Mouse (Mus musculus) forebrain, embryonic 14.5 days (tissue): ENCODE results near the gene Nlk. TPM values are rescaled to one million over a fixed set of nuclear protein-coding genes. Genes with fewer than 3 reads are reported as not detected.
"Not testable (repeated sequence)": the region's sequence is repeated elsewhere in the genome, so short reads cannot be mapped to it uniquely, and the experiment has no call there.

ENCODE experiments used
- ATAC-seq: fragments of 200-750 bp; cut with Nextera tagmentation; 2 replicates; pipeline ENCODE4 v1.8.0; 2017; ENCODE audit warnings: mild to moderate bottlenecking, moderate library complexity
- DNase-seq: peaks from one replicate; pipeline ENCODE4 v3.0.0-alpha.2; 2015; ENCODE audit warnings: low spot score
- H3K27ac ChIP-seq: fragments of 300-500 bp; sonication (generic); 2 replicates; pipeline ENCODE4 v1.5.1; 2014; ENCODE audit warnings: low read depth, mild to moderate bottlenecking, control low read depth, low read length, moderate library complexity
- H3K27me3 ChIP-seq: fragments of 300-500 bp; sonication (generic); replicated peaks from 2 replicates; pipeline ENCODE4 v1.6.1; 2014; ENCODE audit warnings: low read length, control low read depth, mixed read lengths; ENCODE audit not compliant: control insufficient read depth, insufficient read depth
- H3K36me3 ChIP-seq: fragments of 300-500 bp; sonication (generic); 2 replicates; pipeline ENCODE4 v1.6.1; 2014; ENCODE audit warnings: low read length, control low read depth; ENCODE audit not compliant: control insufficient read depth, insufficient read depth
- H3K4me1 ChIP-seq: fragments of 300-500 bp; sonication (generic); 2 replicates; pipeline ENCODE4 v1.6.1; 2014; ENCODE audit warnings: antibody characterized with exemption, low read length, control low read depth; ENCODE audit not compliant: control insufficient read depth, insufficient read depth
- H3K4me2 ChIP-seq: fragments of 300-500 bp; sonication (generic); 2 replicates; pipeline ENCODE4 v1.6.1; 2014; ENCODE audit warnings: mild to moderate bottlenecking, control low read depth, low read length
- H3K4me3 ChIP-seq: fragments of 300-500 bp; sonication (generic); 2 replicates; pipeline ENCODE4 v1.5.1; 2014; ENCODE audit warnings: low read depth, low read length, control low read depth
- H3K9ac ChIP-seq: fragments of 300-500 bp; sonication (generic); 2 replicates; pipeline ENCODE4 v1.6.1; 2014; ENCODE audit warnings: mild to moderate bottlenecking, low read length, control low read depth, moderate library complexity
- H3K9me3 ChIP-seq: fragments of 300-500 bp; sonication (generic); replicated peaks from 2 replicates; pipeline ENCODE4 v1.6.1; 2016; ENCODE audit warnings: low read length, control low read depth, mixed read lengths; ENCODE audit not compliant: control insufficient read depth
- WGBS: fragments of 180-500 bp; shearing (Covaris S2); extraction: QIAGEN DNeasy Blood & Tissue Kit; methylation state at CpG from one replicate; pipeline ENCODE4 v1.1.7; 2014; 5-methylcytosine and 5-hydroxymethylcytosine counted together
- polyA plus RNA-seq: library from polyadenylated mRNA; unstranded; fragments of >200 nt; fragmentation: Nextera tagmentation; extraction: Ambion mirVana; gene quantifications from 2 replicates; pipeline ENCODE4 v1.2.1, GENCODE M21; 2014

Gene Nlk
- polyA plus RNA-seq, 1 experiment from 2014 or later, result 31.6 TPM

DNA sequence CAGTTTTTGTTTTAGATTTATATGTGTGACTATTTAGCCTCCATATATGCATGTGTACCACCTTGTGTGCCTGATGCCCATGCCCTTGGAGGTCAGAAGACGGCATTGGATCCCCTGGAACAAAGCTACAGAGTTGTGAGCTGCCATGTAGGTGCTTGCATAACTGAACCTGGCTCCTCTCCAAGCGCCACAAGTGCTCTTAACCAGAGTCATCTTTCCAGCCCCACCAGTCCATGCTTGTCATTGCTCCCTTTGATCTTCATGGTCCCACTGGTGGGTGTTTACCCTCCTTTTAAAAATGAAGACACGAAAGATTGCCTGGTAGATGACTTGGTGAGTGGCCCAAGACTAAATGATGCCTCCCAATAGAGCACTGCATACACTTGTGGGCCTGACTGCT lies 156.8 kb downstream of the Nlk start:
- Histone ChIP-seq H3K4me3 (no peak overlapping the region), H3K9me3 (no peaks in the 10 kb centered on the region), H3K36me3 (peaks cover 53% of the 10 kb centered on the region), H3K4me1 (peaks cover 5% of the 10 kb centered on the region), H3K27me3 (no peaks in the 10 kb centered on the region), H3K9ac (no peak overlapping the region), H3K4me2 (no peak overlapping the region), H3K27ac (no peak overlapping the region)
- no peak for DNase-seq
- no peak for ATAC-seq
- WGBS, result 93% methylated on average over 3 of the region's 3 CpGs

DNA sequence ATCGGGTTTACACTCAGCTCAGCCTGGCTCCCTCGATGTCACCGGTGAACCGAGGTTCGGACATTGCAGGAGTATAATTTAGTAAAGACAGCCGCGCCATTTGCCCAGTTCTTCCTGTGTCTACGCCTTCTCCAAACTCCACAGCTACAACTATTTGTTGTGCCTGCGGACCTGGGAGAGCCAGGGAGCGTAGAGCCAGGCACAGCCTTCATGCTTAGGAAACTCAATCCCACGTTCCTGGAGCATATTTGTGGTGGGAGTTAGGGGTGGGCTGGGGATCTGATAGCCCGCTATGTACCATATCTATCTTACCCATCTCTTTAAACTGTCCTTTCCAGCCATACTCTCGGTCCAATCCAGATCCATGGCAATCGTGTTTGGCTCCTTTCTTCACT lies 160.5 kb downstream of the Nlk start:
- Histone ChIP-seq H3K4me2 (peak overlapping the region; percentile 90), H3K27ac (peak overlapping the region; percentile 79), H3K27me3 (no peaks in the 10 kb centered on the region), H3K4me3 (peak overlapping the region; percentile 76), H3K36me3 (peaks cover 31% of the 10 kb centered on the region), H3K9ac (peak overlapping the region; percentile 85), H3K4me1 (peaks cover 12% of the 10 kb centered on the region), H3K9me3 (no peaks in the 10 kb centered on the region)
- WGBS, result 4% methylated on average over 14 of the region's 14 CpGs
- ATAC-seq, result no peak
- DNase-seq, result no peak

DNA sequence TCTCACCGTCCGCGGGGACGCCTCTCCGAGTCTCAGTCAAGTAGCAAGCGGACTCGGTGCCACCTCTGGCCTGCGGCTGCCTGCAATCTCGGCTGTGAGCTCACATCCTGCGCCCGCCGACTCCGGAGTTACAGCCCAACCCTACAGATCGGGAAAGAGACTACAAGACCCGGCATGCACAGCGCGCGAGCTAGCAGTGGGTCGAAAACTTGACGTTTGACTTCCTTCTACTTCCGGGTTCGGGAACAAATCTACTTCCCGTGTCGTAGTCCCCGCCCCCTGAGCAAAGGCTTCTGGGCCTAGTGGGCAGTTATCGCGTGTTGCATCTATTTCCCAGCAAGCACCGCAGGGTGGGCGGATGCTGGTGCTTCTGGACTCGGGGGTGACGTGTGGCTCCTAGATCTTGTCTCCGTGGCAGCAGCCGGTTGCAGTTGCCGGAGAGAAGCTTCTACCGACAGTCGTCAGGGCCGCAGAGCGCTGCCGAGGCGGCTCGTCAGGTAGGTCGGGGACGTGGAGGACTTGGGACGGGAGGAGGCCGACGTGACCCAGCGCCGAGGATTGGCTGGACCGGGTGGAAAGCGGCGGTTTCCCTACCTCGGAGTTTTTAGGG lies 161.0 kb downstream of the Nlk start, which contains the start of the genes Tnfaip1 and Ift20:
Tnfaip1 (minus strand) TSS at position 253 of the 610 bp plus-strand sequence.
Ift20 (plus strand) TSS at position 282 of the 610 bp plus-strand sequence.
- Histone ChIP-seq H3K27me3 (no peaks in the 10 kb centered on the region), H3K27ac (peak within 1 kb of the TSS; percentile 89), H3K4me2 (peak within 1 kb of the TSS; percentile 90), H3K4me1 (peaks cover 12% of the 10 kb centered on the region), H3K4me3 (peak within 1 kb of the TSS; percentile 76), H3K9me3 (no peaks in the 10 kb centered on the region), H3K36me3 (peaks cover 26% of the 10 kb centered on the region), H3K9ac (peak within 1 kb of the TSS; percentile 85)
- WGBS, result under 1% methylated on average over 52 of the region's 52 CpGs
- DNase-seq, result peak; percentile 100
- ATAC-seq, result peak; percentile 99

DNA sequence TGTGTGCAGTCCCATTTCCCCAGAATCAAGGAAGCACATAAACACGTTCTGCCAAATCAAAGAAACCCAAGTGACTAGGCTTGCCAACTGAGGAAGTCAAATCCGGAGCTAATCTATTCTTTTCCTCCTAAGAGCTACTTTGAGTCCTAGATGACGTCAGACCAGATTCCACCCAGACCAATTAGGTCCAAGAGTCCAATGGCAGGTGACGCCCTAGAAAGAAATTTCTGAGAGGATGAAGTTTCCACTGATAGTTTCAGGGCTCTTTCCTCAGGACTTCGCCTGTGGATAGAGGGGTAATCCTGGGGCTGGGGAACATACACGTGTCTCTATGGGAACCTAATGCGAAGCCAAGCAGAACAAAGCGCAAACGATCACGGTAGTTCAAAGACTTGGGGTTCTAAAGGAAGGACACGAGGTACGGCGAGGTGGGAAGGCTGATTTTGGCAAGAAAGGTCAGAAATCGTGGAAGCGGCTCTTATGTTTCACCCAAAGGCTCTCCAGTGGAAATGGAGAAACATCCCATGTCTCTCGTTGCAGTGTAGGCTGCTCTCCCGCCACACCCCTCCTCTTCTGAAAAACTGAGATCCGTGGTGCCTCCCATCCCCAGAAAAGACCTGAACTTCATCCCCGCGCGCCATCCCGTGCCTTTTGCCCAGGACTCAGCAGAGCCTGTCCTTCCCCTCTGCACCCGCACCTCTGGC lies 161.6 kb downstream of the Nlk start:
- peaks cover 22% of the 10 kb centered on the region for H3K36me3 ChIP-seq
- ATAC-seq (peak; percentile 10), DNase-seq (peak; percentile 55)
- peak overlapping the region; percentile 89 for H3K27ac ChIP-seq
- WGBS, result under 1% methylated on average over 23 of the region's 23 CpGs
- H3K9ac ChIP-seq, result peak overlapping the region; percentile 79
- no peaks in the 10 kb centered on the region for H3K27me3 ChIP-seq
- H3K4me3 ChIP-seq, result peak overlapping the region; percentile 76
- no peaks in the 10 kb centered on the region for H3K9me3 ChIP-seq
- peak overlapping the region; percentile 62 for H3K4me2 ChIP-seq
- peaks cover 12% of the 10 kb centered on the region for H3K4me1 ChIP-seq

DNA sequence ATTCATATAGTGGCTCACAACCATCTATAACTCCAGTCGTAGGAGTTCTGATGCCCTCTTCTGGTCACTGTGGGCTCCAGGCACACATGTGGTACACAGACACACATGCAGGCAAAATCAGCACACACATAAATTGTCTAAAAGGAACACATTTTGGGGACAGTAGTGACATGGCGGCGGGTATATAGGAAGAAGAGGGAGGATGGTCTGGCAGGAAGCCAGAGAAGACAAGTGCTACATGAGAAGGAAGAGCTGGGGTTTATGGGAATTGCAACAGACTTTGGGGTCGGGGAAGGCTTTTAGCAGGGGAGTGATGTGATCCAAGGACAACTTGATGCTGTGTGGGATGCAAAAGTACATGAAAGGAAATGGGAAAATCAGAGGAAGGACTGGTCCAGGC lies 162.7 kb downstream of the Nlk start:
- H3K4me1 ChIP-seq, result peaks cover 12% of the 10 kb centered on the region
- H3K9ac ChIP-seq, result no peak overlapping the region
- H3K36me3 ChIP-seq, result peaks cover 18% of the 10 kb centered on the region
- DNase-seq (no peak), ATAC-seq (no peak)
- H3K27ac ChIP-seq, result no peak overlapping the region
- no peaks in the 10 kb centered on the region for H3K27me3 ChIP-seq
- H3K4me3 ChIP-seq, result no peak overlapping the region
- no peaks in the 10 kb centered on the region for H3K9me3 ChIP-seq
- WGBS, result 91% methylated on average over 4 of the region's 4 CpGs
- peak overlapping the region; percentile 62 for H3K4me2 ChIP-seq

DNA sequence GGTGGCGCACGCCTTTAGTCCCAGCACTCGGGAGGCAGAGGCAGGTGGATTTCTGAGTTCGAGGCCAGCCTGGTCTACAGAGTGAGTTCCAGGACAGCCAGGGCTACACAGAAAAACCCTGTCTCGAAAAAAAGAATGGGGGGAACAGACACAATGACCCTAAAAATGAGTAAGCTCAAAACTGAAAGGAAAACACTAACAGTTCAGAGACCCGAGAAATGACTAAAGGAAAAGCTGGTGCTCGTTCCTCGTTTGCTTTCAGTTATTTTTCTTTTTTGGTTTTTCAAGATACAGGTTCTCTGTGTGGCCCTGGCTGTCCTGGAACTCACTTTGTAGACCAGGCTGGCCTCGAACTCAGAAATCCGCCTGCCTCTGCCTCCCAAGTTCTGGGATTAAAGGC lies 165.7 kb downstream of the Nlk start:
- H3K9ac ChIP-seq, ATAC-seq, H3K4me1 ChIP-seq, DNase-seq, H3K4me2 ChIP-seq, H3K4me3 ChIP-seq, H3K27me3 ChIP-seq, H3K27ac ChIP-seq, H3K9me3 ChIP-seq: not testable (repeated sequence)
- WGBS, result 95% methylated on average over 10 of the region's 10 CpGs
- peaks cover 37% of the 10 kb centered on the region for H3K36me3 ChIP-seq

DNA sequence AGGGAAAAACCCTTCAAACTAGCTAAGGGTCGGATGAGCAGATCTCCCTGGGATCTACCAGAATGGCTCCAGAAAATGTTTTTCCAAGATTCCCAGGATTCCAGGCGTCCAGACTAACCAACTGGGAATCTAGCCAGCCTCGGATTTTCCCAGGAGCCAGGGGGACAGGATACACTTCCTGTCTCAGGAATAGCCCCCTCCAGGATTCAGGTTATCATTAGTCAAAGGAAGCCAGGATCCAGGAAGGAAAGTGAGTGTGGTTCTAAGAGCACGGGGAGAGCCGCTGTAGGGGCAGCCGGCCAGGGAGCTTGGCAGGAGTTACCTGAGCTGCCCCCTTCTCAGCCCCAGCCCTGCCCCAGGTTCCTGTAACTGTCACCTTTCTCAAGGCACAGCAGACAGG lies 166.1 kb downstream of the Nlk start:
- H3K4me2 ChIP-seq, result no peak overlapping the region
- H3K4me1 ChIP-seq, result peaks cover 7% of the 10 kb centered on the region
- H3K4me3 ChIP-seq, result no peak overlapping the region
- H3K27ac ChIP-seq, result no peak overlapping the region; the same call in 1 of the 2 replicates
- H3K27me3 ChIP-seq, result no peaks in the 10 kb centered on the region
- H3K36me3 ChIP-seq, result peaks cover 41% of the 10 kb centered on the region
- no peaks in the 10 kb centered on the region for H3K9me3 ChIP-seq
- no peak for DNase-seq
- no peak overlapping the region for H3K9ac ChIP-seq
- ATAC-seq, result no peak
- 84% methylated on average over 6 of the region's 6 CpGs for WGBS

DNA sequence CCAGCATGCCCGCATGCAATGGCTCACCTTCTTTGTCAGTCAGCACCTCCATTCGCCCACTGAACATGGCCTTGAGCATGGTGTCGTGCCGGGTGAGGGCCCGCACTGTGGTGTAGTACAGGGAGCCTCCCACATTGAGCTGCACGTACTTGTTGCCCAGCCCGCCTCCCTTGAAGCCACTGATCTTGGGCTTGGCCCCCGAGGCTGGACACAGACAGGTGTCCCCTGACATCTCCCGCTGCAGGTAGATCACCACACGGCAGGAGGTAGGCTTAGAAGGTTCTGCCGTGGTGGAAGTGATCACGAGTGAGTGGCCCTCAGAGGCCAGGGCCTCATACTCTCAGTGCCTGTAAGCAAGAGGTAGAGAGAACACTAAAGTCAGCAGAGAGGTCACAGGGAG lies 167.2 kb downstream of the Nlk start:
- Histone ChIP-seq H3K4me1 (peaks cover 4% of the 10 kb centered on the region), H3K4me3 (no peak overlapping the region), H3K27ac (no peak overlapping the region), H3K9ac (no peak overlapping the region), H3K4me2 (no peak overlapping the region), H3K9me3 (no peaks in the 10 kb centered on the region), H3K36me3 (peaks cover 52% of the 10 kb centered on the region), H3K27me3 (no peaks in the 10 kb centered on the region)
- DNase-seq, result no peak
- WGBS, result 90% methylated on average over 12 of the region's 12 CpGs
- ATAC-seq, result no peak

DNA sequence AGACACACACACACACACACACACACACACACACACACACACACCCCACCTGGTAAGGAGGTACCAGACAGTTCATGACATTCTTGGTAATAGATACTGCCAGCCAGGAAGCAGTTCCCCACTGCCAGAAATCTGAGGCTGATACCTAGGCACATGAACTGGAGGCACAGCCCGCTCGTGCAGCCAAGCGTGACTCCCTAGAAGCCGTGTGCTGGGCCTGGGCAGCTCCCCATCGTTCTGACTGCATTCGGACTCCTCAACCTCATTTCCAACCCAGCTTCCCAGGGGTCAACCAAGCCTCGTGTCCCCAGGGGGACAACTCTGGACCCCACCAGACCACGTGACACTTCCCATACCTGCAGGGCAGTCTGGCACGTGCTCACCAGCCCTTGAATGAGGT lies 168.5 kb downstream of the Nlk start:
- 83% methylated on average over 9 of the region's 9 CpGs for WGBS
- peaks cover 65% of the 10 kb centered on the region for H3K36me3 ChIP-seq
- H3K4me1 ChIP-seq, result no peaks in the 10 kb centered on the region
- ATAC-seq, result no peak
- H3K27ac ChIP-seq, result no peak overlapping the region
- no peak overlapping the region for H3K4me2 ChIP-seq
- no peak overlapping the region for H3K9ac ChIP-seq
- no peak for DNase-seq
- no peaks in the 10 kb centered on the region for H3K9me3 ChIP-seq
- no peak overlapping the region for H3K4me3 ChIP-seq
- H3K27me3 ChIP-seq, result no peaks in the 10 kb centered on the region
